Mouse (Mus musculus): ENCODE results near the gene Met.

The Met gene

DNA sequence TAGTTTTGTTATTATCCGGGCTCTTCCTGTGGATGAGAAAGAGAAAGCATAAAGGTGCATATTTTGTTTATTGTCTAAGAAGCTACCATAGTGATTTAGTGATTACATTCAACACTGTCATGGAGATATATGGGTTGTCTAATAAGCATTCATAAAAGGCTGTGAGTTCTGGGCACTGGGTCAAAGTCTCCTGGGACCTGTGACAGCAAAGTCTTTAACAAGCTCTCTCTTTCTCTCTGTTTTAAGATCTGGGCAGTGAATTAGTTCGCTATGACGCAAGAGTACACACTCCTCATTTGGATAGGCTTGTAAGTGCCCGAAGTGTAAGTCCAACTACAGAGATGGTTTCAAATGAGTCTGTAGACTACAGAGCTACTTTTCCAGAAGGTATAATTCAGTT, 85.2 kb downstream of the Met start:
- no peak for DNase-seq (ENCODE audit: low spot score)

- DNase-seq (ENCODE audit: low spot score): no peak
These were observed 86.0 kb downstream of the Met start for GRCm38 (mm10) chr6:17549645-17550044.

DNA sequence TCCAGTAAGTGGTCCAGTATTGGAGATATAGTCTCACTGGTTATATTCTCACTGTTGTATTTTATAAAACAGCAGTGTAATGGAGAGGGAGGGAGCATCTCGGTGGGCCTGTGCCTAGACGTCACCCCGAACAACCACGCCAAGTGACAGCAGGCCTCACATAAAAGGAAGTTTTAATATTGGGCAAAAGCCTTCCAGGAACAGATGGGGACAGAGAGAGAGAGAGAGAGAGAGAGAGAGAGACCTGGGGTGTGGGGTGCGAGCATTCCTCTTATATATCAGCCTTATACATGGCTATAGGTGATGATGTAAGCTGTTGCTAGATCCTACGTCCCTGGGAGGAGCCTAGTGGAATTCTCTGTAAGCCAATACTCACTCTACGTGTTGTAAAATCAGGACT, 90.7 kb downstream of the Met start:
- DNase-seq (ENCODE audit: low spot score): no peak

DNA sequence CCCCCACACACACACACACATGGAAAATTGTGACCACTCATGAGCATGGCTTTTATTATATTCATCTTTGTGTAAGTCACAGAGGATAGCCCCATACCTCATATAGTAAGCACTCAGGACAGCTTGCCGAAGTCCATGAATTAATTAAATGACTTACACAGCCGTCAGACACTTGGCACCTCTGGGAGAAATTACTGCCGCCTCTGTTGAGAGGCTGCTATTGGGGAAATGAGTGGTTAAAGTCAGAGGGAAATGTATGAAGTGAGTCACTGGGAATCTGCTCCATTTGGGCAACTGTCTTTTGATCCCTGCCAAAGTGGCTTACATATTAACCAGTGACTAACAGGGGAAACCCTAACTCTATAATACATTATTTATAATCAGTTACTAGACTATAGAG, 91.2 kb downstream of the Met start:
- DNase-seq (ENCODE audit: low spot score): no peak

DNA sequence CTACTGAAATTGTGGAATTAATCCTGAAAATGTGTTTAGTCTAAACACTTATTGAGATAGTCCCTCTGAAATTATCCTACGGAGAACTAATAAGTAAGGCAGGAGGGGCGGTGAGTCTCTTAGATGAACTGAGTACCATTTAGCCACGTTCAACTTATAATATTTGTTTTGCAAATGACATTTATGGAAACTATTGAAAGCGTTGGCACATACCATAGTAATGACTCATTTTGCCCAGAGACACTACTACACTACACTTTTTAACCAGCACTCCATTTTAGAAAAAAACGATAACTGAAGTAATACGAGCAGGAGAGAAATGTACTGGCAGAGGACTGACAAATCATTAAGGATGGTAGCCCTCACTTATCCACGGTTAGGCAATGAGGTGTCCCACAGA, 92.1 kb downstream of the Met start:
- DNase-seq (ENCODE audit: low spot score): no peak

- DNase-seq (ENCODE audit: low spot score): peak; percentile 16
These were observed 96.1 kb downstream of the Met start for GRCm38 (mm10) chr6:17559657-17560056.

DNA sequence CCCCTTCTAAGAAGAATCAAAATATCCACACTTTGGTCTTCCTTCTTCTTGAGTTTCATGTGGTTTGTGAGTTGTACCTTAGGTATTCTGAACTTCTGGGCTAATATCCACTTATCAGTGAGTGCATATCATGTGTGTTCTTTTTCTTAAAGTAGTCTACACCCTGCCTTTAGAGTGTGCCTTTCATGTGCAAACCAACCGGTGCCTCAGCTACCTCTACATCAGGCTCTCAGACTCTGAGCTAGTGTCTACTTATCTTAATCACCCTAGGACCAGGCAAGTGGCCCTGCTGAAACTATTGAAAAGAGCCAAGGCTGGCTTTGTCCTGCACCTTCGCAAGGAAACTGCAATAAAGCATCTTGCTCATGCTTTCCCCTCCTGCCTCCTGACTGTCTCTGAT, 97.7 kb downstream of the Met start:
- DNase-seq (ENCODE audit: low spot score): no peak

DNA sequence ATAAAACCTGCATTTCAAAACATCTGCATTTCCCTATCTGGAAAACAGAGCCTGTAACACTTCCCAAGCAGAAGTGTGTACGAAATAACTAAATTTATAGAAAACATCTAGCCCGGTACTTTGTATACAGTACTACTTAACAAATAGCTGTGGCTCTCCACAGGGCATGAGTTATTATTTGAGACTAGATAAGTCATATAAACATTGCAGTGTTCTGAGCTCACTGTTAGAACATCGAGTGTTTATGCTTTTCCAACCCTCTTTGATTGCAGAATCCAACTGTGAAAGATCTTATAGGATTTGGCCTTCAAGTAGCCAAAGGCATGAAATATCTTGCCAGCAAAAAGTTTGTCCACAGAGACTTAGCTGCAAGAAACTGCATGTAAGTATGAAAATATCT, 98.3 kb downstream of the Met start:
- no peak for DNase-seq (ENCODE audit: low spot score)

- DNase-seq (ENCODE audit: low spot score): no peak
These were observed 99.0 kb downstream of the Met start for GRCm38 (mm10) chr6:17562472-17563088.

- DNase-seq (ENCODE audit: low spot score): no peak
These were observed 105.2 kb downstream of the Met start for GRCm38 (mm10) chr6:17568702-17569352.

GRCm38 (mm10) chr6:17573227-17573626, 109.6 kb downstream of the Met start:
- no peak for DNase-seq (ENCODE audit: low spot score)

DNA sequence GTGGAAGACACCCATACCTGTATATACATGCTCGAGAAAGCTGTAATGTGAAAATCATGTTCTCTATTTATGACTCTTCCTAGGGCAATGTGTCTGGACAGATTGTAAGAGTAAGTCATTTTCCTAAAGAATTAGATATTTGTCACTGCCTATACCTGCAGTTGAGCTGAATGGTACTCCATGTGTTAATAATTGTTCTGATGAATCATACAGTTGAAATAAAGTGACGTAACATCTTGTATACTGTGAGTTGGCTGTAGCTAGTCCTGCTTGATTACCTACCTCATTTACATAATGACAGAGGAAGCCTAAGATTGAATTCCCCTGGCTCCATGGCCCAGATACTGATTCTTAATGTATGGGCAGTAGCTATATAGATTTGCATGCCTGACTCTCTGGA, 110.1 kb downstream of the Met start:
- no peak for DNase-seq (ENCODE audit: low spot score)

- no peak for DNase-seq (ENCODE audit: low spot score)
These were observed 114.6 kb downstream of the Met start for GRCm38 (mm10) chr6:17578092-17578760.

DNA sequence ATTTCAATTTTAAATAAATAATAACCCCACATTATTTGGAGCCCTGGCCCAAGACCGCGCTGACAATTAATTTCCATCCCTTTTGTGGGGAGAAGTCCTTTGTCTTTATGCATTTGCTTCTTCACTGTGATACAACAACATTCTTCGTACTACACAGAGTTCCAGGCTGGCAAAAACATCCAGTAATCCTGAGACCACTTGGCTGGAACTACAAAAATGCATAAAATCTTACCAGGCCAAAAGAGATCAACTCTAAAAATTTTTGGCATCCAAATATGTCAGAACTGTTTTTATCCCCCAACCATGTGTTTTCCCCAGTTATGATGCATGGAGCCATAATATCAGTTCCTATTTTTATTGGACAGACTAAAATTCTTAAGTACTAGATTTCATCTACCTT, 116.7 kb downstream of the Met start:
- DNase-seq (ENCODE audit: low spot score): no peak

GRCm38 (mm10) chr6:17583982-17584381, 120.4 kb downstream of the Met start:
- DNase-seq (ENCODE audit: low spot score): peak; percentile 80

DNA sequence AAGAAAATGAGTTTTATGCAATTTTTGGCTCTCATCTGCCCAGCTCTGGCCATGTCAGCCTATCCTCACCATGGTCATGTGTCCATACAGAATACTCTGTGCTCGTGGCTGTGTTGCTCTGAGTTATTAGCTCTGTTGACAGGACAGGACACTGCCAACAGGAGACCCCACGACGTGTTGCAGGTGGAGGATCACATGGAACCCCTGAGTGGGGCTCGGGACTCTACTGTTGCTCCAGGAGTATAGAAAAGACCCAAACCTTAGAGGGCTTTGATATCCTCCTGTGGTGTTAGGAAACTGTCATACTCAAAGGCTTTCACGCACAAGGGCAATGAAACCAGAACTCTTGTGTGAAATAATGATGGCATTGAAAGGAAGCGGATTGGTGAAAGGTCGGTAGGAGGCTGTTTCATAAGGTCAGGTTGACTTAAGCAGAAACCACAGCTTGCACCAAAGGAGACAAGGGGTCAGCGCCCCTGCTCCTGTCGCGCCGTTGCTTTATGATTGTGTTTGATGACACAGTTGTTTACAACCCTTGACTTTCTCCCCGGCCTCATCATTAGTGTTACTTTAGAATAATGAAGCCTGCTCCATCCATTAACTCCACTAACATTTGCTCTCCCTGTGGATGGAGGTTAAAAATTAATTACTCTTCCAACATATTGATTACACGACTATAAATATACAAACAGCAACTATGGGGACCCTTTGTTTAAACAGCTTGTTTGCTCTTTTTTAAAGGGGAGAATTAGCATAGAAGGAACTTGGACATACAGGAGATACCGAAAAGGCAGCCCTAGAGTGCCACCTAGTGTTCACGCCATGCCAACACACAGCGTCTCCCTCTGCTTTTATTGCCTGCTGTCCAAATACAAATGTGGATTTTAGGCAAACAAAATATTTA, 125.7 kb downstream of the Met start:
- peak; percentile 82 for DNase-seq (ENCODE audit: low spot score)

DNA sequence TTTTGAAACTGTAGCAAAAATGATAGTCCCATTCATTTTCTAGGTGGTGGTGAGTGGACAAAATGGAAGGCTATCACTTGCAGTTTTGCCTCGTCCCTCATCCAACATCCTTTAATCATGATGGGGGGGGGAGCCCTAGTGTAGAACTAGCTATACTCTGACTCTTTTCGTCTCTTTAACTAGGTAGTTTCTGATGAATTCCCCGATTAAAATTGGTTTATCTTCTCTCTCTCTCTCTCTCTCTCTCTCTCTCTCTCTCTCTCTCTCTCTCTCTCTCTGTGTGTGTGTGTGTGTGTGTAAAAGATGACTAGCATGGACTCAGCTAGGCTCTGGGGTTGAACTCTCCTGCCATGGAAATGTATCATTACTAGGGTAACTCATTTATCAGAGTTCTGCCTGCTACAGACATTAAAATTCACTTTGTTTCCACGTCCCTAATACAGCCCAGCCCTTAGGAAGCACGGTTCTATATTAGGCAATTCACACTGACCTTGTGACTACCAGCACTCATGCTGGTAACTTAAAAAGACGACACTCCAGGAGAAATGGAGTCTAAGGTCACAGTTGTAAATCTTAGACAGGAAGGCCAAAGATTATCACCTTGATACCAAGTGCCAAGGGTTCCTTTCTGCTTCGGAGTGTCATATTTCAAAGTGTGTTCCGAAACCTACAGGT, 126.5 kb downstream of the Met start:
- no peak for DNase-seq (ENCODE audit: low spot score)

- DNase-seq (ENCODE audit: low spot score): no peak
These were observed 130.4 kb downstream of the Met start for GRCm38 (mm10) chr6:17593971-17594370.

GRCm38 (mm10) chr6:17595712-17596462, 132.3 kb downstream of the Met start:
- DNase-seq (ENCODE audit: low spot score): peak; percentile 56

GRCm38 (mm10) chr6:17599373-17599772, 135.8 kb downstream of the Met start:
- DNase-seq (ENCODE audit: low spot score): no peak

GRCm38 (mm10) chr6:17601526-17601925, 137.9 kb downstream of the Met start:
- DNase-seq (ENCODE audit: low spot score): no peak
